Mouse (Mus musculus) embryo, embryonic 11 days (tissue): Measurements from ENCODE around the gene Emp2.

ENCODE experiments used
- DNase-seq: peaks from one replicate; pipeline ENCODE4 v3.0.0-alpha.2; 2015

Emp2 gene

DNA sequence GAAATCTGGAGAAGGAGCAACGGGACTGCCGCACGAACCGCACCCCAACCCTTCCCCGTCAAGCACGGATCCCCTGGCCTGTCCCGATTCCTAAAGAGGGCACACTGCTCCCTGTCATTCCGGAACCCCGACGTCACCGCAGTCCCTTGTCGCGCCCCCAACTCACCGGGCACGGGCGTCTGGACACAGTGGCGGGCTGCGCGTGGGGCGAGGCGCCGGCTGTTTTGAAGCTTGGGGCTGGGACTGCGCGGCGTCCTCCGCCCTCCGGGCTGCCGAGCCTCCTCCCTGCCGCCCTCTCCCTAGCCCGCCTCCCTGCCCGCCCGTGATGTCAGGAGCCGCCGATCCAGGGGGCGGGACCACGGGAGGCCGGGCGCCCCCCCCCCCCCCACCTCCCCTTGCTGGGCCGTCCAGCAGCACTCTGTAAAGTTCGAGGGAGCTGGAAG, at the start of gene Emp2:
TSS of gene Emp2 (minus strand) at position 323 of the 443 bp plus-strand sequence.
- DNase-seq, result peak; percentile 74

GRCm38 (mm10) chr16:10363061-10363460, 49.3 kb upstream of the Emp2 start:
- DNase-seq, result no peak

GRCm38 (mm10) chr16:10359241-10359640, 45.5 kb upstream of the Emp2 start:
- no peak for DNase-seq

DNA sequence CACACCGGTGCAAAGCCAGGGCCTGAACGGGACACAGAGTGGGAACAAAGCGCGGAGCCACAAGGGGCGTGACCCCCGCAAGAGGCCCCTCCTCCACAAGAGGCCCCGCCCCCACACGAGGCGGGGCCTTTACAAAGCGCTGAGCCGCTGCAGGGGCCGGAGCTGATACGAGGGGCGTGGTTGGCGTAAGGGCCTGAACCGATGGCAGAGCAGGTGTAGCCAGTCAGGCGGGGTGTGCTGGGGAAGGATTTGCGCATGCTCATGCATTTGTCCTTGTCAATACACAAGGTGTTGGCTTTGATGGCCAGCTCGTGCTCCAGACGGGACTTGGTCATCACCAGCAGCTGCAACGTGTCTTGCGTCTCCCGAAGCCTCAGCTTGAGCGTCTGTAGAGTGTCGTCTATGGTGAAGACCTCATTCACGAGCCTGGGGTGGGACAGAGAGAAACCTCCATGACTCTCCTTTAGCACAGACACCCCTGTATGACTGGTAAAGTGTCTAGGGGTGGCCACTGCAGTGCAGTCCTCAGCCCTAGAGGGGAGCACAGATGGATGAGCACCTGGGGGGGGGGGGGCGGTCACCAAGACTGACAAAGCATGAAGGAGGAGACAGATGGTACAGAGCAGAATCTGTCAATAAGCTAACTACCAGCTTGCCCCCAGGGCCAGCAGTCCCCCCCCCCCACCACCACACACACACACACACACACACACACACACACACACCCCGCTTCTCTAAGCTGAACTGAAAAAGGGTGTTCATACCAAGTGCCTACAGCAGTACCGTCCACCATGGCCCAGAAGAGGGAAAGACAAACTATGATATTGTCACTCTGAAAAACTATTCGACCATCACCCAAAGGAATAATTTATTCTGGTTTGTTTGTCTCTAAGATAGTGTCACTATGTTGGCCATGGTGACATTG, 44.5 kb upstream of the Emp2 start:
- peak; percentile 91 for DNase-seq

GRCm38 (mm10) chr16:10355004-10355403, 41.2 kb upstream of the Emp2 start:
- DNase-seq, result no peak

GRCm38 (mm10) chr16:10351050-10351636, 37.4 kb upstream of the Emp2 start:
- DNase-seq, result no peak

DNA sequence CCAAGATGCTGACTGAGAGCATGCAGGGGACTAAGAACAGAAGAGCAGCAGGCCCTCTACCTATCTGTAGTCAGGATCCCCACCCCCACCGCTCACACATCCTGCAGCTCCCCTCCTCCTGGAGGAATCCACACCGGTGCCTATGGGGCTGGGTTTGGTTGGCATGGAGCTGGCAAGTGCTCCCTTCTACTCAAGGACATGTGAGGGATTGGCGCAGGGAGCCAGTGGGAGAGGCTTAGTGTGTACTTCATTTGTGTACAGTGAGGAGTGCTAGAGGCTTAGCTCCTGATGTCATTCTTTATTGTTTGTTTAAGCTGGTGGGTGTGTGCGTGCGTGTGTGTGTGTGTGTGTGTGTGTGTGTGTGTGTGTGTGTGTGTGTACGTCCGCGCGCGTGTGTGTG, 36.1 kb upstream of the Emp2 start:
- DNase-seq, result no peak

GRCm38 (mm10) chr16:10349436-10349835, 35.7 kb upstream of the Emp2 start:
- DNase-seq, result no peak

DNA sequence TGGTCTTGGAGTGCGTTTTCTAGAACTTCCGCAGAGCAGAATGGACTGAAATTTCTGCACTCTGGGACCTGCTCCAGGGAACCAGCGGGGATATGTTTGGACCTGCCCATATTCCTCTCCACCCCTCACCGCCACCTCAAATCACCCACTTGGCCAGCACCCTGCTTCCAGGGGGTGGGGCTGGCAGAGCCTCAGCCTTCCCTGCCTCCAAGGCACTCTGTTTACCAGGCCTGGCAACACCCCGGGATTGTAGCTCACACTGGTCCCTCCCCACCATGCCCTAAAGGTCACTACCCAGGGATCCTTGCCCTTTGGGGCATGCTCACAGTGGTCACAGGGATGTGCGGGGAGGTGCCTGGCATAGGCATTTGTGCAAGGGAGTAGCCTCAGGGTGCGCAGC, 33.8 kb upstream of the Emp2 start:
- no peak for DNase-seq

- no peak for DNase-seq
Observed at GRCm38 (mm10) chr16:10341110-10341509, 27.3 kb upstream of the Emp2 start.

DNA sequence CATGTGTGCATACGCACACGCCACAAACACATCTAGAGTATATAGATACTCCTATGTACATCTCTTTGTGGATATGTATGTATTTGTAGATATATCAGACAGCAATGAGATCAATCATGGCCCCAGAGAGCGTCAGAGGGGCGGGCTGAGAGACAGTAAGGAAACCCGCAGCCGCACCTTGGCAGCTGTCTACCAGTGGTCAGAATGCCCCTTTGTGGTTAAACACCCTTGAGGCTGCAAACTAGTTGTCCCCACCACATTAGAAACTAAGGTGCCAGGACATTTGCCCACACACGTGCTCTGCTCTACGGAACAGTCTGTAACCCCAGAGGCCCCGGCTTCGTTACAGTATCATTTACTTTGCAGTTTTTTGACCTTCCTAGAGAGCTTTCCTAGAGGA, 26.2 kb upstream of the Emp2 start:
- no peak for DNase-seq

- DNase-seq, result no peak
Observed at GRCm38 (mm10) chr16:10338601-10339000, 24.8 kb upstream of the Emp2 start.

GRCm38 (mm10) chr16:10337422-10338197, 23.8 kb upstream of the Emp2 start:
- DNase-seq, result no peak

GRCm38 (mm10) chr16:10336454-10337421, 23.0 kb upstream of the Emp2 start:
- DNase-seq, result no peak

DNA sequence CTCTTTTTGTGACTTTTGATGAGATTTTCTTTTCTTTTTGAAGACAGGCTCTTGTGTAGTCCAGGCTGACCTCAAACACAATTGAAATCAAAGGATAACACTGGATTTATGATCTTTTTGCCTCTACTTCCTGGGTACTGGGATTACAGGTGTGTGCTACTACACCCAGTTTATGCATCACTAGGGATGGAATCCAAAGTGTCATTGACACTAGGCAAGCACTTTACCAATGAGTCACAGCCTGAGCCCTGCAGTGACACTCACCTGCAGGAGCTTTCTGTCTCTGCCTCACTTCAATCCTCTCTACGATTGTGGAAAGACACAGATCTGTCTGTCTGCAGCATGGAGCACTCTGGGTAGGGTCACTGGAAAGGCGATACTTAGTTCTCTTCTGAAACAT, 22.2 kb upstream of the Emp2 start:
- DNase-seq, result no peak

- DNase-seq, result no peak
Observed at GRCm38 (mm10) chr16:10332732-10333131, 19.0 kb upstream of the Emp2 start.

DNA sequence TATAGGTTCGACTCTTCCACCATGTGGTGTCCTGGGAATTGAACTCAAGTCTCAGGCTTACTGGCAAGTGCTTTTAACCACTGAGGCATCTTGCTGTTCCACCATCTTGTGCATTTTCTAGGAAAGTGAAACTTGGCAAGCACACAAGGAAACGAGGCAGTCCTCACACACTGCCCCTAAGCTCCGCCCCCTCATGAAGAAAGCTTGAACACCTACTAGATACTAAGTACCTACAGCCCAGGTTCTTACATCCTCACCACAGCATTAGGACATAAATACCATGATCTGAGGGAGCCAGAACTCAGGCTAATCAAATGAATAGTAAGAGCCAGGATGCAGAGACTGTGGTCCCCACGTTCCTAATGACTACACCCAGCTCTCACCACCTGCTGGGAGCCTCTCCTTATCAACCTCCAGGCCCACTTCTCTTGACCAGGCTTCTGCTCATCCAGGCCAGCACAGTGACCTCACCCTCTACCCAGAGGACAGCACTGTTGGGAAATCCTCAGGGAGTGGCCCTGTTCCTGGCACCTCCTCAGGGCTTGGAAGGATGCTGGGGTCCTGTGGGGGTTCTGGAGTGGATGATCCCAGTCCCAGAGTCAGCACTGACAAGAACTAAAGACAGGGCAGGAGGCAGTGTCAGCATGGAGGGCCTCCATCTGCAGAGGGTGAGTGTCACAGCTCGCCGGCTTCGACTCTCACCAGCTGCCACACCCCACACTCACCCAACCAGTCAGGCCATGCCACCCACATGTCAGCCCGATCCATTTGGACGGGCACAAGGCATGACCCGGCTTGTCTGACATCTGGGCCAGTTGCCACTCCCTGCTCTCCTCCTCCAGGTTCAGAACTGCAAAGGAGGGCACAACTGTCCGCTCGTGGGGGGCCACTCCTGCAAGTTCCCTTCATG, 17.1 kb upstream of the Emp2 start:
- DNase-seq, result no peak

DNA sequence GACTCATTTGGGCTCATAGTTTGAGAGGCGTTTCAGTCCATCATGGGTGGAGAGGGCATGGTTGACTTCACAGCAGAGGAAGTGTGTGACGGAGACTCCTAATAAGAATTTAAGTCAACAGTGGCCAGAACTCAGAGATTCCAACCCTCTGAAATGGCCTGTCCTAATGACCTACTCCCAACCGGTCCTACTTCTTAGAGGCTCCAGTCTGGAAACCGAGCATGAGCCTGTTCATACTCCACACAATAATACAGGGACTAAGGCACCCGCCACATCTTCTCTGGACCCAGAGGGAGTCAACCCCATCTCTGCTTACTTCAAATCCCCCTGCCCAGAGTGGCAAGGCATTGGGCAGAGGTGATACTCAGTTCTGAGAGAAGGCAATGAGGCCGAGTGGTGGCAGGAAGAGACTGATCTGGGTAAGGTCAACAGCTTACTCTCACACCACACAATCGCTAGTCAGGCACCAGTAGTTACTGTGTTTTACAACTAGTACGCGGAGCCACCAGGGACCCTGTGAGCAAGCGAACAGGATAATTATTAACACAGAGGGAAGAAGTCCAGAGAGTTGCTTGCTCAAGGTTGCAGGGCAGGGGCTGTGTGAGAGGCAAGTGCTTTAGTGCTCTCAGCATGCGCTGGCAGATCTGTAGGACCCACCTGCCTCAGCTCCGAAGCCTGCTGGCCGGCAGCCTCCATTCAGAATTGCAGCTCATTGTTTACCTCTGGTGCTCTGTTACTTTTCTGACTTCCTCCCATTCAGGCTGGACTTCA, 14.0 kb upstream of the Emp2 start:
- no peak for DNase-seq

- peak; percentile 11 for DNase-seq
Observed at GRCm38 (mm10) chr16:10319914-10320569, 6.3 kb upstream of the Emp2 start.

DNA sequence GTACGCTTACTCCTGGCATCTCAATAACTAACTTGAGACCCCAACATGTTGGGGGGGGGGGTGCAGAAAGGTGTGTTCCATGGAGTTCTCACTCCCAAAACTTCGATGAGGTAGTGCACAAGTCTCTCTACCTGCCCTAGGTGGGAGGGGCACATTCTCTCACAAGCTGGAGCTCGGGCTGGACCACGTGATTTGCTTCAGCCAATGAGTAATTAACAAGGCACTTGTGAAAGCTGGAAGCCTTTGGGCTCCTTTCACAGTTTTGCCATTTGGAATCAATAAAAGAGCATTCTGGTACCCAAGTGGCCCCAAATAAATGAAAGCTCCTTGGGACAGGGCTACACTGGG, 3.4 kb upstream of the Emp2 start:
- no peak for DNase-seq
